Mouse (Mus musculus): ENCODE data around the gene Polr3b. TPM values are rescaled to one million over a fixed set of nuclear protein-coding genes. Genes with fewer than 3 reads are reported as not detected.

The Polr3b gene
- polyA plus RNA-seq, 1 experiment from 2014 or later, result 17.2 TPM

DNA sequence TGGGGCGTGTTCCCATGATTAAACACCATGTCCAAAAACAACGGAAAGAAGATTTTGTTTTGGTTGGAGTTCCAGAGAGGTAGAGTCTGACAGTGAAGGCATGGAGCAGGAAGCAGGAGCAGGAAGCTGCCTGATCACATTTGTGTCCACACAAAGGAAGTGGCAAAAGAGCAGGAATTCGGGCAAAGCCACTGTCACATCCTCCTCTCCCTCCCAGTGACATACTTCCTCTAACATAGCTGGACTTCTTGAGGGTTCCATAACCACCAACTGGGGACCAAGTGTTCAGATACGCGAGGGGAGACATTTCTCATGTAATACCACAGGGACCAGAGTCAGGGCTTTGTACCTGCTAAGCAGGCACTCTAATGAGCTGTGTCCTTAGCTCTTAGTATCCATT lies 25.2 kb downstream of the Polr3b start:
- no peaks in the 10 kb centered on the region for H3K27me3 ChIP-seq
- no peak overlapping the region for H3K9ac ChIP-seq (replicated peaks)
- no peaks in the 10 kb centered on the region for H3K9me3 ChIP-seq
- H3K27ac ChIP-seq, result 0 out of 2 replicates have a peak overlapping the region, but pooled peaks have one; percentile 30
- H3K4me1 ChIP-seq (replicated peaks), result peaks cover 9% of the 10 kb centered on the region
- WGBS, result 97% methylated on average over 5 of the region's 5 CpGs
- ATAC-seq, result no peak
- H3K4me2 ChIP-seq (replicated peaks), result no peak overlapping the region
- H3K4me3 ChIP-seq (replicated peaks), result no peak overlapping the region
- H3K36me3 ChIP-seq, result peaks cover 32% of the 10 kb centered on the region

DNA sequence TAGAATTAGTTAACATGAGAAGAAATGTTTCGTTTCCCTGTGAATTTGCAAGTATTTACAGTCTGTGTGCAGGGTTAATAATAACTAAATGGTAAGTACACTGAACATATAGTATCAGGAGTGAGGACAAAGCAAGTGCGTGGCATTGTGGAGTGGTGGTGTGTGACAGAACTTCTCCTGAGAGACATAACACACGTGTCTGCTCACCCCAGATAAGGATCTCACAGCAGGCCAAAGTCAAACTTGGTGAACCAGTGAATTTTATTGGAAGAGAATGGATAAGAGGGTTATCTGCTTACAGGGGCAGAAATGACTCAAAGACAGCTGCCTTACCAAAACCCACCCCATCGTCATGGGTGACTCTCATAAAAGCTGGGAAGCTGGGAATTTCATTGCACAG lies 26.8 kb downstream of the Polr3b start:
- no peak overlapping the region for H3K9ac ChIP-seq (replicated peaks)
- no peaks in the 10 kb centered on the region for H3K27me3 ChIP-seq
- H3K9me3 ChIP-seq, result no peaks in the 10 kb centered on the region
- H3K4me1 ChIP-seq (replicated peaks), result peaks cover 6% of the 10 kb centered on the region
- H3K4me2 ChIP-seq (replicated peaks), result no peak overlapping the region
- peaks cover 43% of the 10 kb centered on the region for H3K36me3 ChIP-seq
- ATAC-seq, result no peak
- no peak overlapping the region for H3K4me3 ChIP-seq (replicated peaks)
- H3K27ac ChIP-seq, result no peak overlapping the region
- WGBS, result 81% methylated on average over 4 of the region's 4 CpGs

DNA sequence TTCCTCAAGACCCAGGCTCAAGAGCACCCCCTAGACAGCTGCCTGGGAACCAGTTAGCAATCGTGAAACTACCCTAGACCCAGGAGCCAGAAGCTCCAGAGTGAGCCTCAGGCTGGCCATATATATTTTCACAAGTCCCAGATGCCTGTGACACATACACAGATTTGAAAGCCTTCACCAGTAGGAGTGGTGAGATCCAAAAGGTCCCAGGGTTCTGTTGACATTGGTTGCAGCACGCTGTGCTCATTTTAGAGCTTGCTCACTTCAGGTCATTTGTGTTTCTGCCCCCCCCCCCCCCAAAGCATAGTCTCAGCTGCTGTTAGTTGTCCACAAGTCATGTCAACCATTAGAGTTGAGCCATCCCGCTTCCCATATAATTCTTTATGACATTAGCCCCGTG lies 31.9 kb downstream of the Polr3b start:
- peaks cover 20% of the 10 kb centered on the region for H3K36me3 ChIP-seq
- no peaks in the 10 kb centered on the region for H3K27me3 ChIP-seq
- no peak overlapping the region for H3K4me3 ChIP-seq (replicated peaks)
- H3K4me2 ChIP-seq (replicated peaks), result no peak overlapping the region
- peaks cover 20% of the 10 kb centered on the region for H3K4me1 ChIP-seq (replicated peaks)
- no peak for ATAC-seq
- H3K27ac ChIP-seq, result no peak overlapping the region
- no peak overlapping the region for H3K9ac ChIP-seq (replicated peaks)
- no peaks in the 10 kb centered on the region for H3K9me3 ChIP-seq
- WGBS, result 75% methylated on average over 4 of the region's 4 CpGs

DNA sequence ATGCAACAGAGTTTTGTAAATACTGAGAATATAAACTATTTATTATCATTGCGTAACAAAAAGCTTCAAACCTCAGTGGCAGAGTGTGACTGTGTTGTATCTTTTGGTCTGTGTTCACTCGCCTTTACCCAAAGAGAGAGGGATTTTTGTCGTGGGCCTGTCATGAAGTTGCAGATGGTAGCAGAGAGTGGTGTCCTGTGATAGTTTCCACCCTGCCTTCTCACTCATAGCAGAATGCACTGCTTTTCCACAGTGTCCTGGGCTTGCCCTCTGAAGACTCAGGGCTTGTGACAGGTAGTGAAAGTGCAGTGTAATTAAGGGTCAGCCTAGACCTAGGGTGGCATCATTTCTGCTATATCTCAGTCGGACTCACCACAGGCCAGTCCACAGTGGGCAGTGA lies 32.6 kb downstream of the Polr3b start:
- no peak overlapping the region for H3K9ac ChIP-seq (replicated peaks)
- ATAC-seq, result no peak
- WGBS, result 92% methylated on average over 4 of the region's 4 CpGs
- no peak overlapping the region for H3K4me3 ChIP-seq (replicated peaks)
- H3K4me1 ChIP-seq (replicated peaks), result peaks cover 25% of the 10 kb centered on the region
- H3K36me3 ChIP-seq, result peaks cover 16% of the 10 kb centered on the region
- no peak overlapping the region for H3K27ac ChIP-seq
- no peaks in the 10 kb centered on the region for H3K27me3 ChIP-seq
- H3K9me3 ChIP-seq, result no peaks in the 10 kb centered on the region
- no peak overlapping the region for H3K4me2 ChIP-seq (replicated peaks)

DNA sequence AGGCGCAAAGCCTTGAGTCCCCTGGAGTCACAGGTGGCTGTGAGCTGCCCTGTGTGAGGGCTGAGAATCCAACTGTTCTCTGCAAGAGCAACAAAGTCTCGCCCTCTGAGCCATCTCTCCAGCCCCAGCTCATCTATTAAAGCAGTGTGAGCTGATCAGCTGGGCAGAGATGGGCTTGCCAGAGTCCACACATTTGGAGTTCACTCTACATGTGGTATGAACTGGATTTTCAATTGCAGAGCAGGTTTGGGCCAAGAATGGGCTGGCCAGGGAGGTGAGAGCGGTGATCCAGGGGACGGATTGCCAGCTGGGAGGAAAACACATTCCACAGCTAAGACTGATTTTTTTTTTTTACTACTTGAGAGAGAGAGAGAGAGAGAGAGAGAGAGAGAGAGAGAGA lies 34.5 kb downstream of the Polr3b start:
- H3K36me3 ChIP-seq, result peaks cover 21% of the 10 kb centered on the region
- peaks cover 25% of the 10 kb centered on the region for H3K4me1 ChIP-seq (replicated peaks)
- no peak overlapping the region for H3K9ac ChIP-seq (replicated peaks)
- no peak overlapping the region for H3K4me3 ChIP-seq (replicated peaks)
- 84% methylated on average over 4 of the region's 4 CpGs for WGBS
- no peak overlapping the region for H3K27ac ChIP-seq
- no peaks in the 10 kb centered on the region for H3K9me3 ChIP-seq
- no peak overlapping the region for H3K4me2 ChIP-seq (replicated peaks)
- no peak for ATAC-seq
- no peaks in the 10 kb centered on the region for H3K27me3 ChIP-seq

- no peak overlapping the region for H3K4me2 ChIP-seq (replicated peaks)
- peak; percentile 58 for ATAC-seq
- H3K27ac ChIP-seq, result peak overlapping the region; percentile 62
Measured at GRCm38 (mm10) chr10:84657437-84658087, 35.5 kb downstream of the Polr3b start.

DNA sequence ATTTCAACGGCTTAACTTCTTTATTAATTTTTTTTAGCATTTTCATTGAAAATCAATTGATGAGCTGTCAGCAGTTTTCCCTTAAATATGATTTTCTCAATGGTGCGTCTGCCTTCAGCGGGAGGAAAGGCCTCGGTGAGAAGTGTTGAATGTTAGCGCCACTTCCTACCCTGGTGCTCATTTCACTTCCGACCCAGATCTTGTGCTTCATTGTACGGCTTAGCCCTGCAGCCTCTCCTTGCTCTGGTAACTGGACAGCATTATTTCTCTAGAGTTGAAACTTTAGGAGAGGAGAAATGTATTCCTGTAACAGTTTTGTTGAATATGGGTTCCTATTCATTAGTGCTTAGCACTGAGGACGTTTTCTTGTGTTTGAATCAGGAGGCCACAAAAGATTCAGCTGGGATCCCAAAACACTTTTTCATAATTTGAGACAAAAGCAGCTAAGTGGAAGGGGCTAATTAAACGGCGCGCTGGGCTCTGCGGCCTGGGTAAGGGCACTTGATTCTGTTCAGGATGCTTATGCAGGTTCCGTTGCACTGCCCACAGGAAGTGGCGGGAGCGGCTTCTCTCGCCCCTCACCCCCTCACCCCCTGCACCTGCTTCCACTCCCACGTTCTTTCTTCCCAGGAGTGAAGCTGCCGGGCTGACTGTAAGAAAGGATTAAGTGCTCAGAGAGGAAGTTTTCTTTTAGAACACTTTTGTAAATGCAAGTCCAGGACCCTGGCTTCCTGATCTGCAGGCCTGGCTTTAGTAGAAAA lies 36.2 kb downstream of the Polr3b start:
- H3K9ac ChIP-seq (replicated peaks), result 0 out of 2 replicates have a peak overlapping the region, but pooled peaks have one; percentile 12
- 0 out of 2 replicates have a peak, but pooled peaks have one; percentile 48 for ATAC-seq
- no peaks in the 10 kb centered on the region for H3K27me3 ChIP-seq
- H3K4me2 ChIP-seq (replicated peaks), result no peak overlapping the region
- no peak overlapping the region for H3K4me3 ChIP-seq (replicated peaks)
- H3K9me3 ChIP-seq, result no peaks in the 10 kb centered on the region
- peaks cover 25% of the 10 kb centered on the region for H3K4me1 ChIP-seq (replicated peaks)
- peaks cover 13% of the 10 kb centered on the region for H3K36me3 ChIP-seq
- peak overlapping the region; percentile 62; the same call in 1 of the 2 replicates for H3K27ac ChIP-seq
- 16% methylated on average over 18 of the region's 18 CpGs for WGBS

More at GRCm38 (mm10) chr10:84657437-84658087, 35.5 kb downstream of the Polr3b start:
- WGBS, result 17% methylated on average over 6 of the region's 6 CpGs
- H3K9ac ChIP-seq (replicated peaks), result no peak overlapping the region
- H3K36me3 ChIP-seq, result peaks cover 20% of the 10 kb centered on the region
- no peaks in the 10 kb centered on the region for H3K27me3 ChIP-seq
- H3K4me1 ChIP-seq (replicated peaks), result peaks cover 25% of the 10 kb centered on the region
- no peak overlapping the region for H3K4me3 ChIP-seq (replicated peaks)
- no peaks in the 10 kb centered on the region for H3K9me3 ChIP-seq

GRCm38 (mm10) chr10:84659281-84659680 lies 37.2 kb downstream of the Polr3b start:
- Histone ChIP-seq H3K4me2 (replicated peaks) (no peak overlapping the region), H3K4me3 (replicated peaks) (no peak overlapping the region), H3K27ac (no peak overlapping the region), H3K36me3 (peaks cover 10% of the 10 kb centered on the region), H3K4me1 (replicated peaks) (peaks cover 25% of the 10 kb centered on the region), H3K9me3 (no peaks in the 10 kb centered on the region), H3K9ac (replicated peaks) (no peak overlapping the region), H3K27me3 (no peaks in the 10 kb centered on the region)
- 85% methylated on average over 3 of the region's 3 CpGs for WGBS
- no peak for ATAC-seq

- Histone ChIP-seq H3K4me3 (replicated peaks) (no peak overlapping the region), H3K36me3 (peaks cover 12% of the 10 kb centered on the region)
Measured at GRCm38 (mm10) chr10:84662138-84662537, 40.0 kb downstream of the Polr3b start.

GRCm38 (mm10) chr10:84665713-84666260 lies 43.7 kb downstream of the Polr3b start:
- no peak overlapping the region for H3K4me3 ChIP-seq (replicated peaks)
- no peaks in the 10 kb centered on the region for H3K9me3 ChIP-seq
- H3K4me1 ChIP-seq (replicated peaks), result peaks cover 3% of the 10 kb centered on the region; the same call in 1 of the 2 replicates
- H3K36me3 ChIP-seq, result peaks cover 37% of the 10 kb centered on the region
- no peak for ATAC-seq
- WGBS, result 20% methylated on average over 3 of the region's 3 CpGs
- H3K27me3 ChIP-seq, result no peaks in the 10 kb centered on the region
- H3K9ac ChIP-seq (replicated peaks), result no peak overlapping the region
- no peak overlapping the region for H3K4me2 ChIP-seq (replicated peaks)
- H3K27ac ChIP-seq, result no peak overlapping the region

More at GRCm38 (mm10) chr10:84662138-84662537, 40.0 kb downstream of the Polr3b start:
- Histone ChIP-seq H3K9ac (replicated peaks) (no peak overlapping the region), H3K4me1 (replicated peaks) (peaks cover 24% of the 10 kb centered on the region), H3K27me3 (no peaks in the 10 kb centered on the region), H3K27ac (no peak overlapping the region), H3K9me3 (no peaks in the 10 kb centered on the region), H3K4me2 (replicated peaks) (no peak overlapping the region)
- 95% methylated on average over 6 of the region's 6 CpGs for WGBS
- no peak for ATAC-seq

DNA sequence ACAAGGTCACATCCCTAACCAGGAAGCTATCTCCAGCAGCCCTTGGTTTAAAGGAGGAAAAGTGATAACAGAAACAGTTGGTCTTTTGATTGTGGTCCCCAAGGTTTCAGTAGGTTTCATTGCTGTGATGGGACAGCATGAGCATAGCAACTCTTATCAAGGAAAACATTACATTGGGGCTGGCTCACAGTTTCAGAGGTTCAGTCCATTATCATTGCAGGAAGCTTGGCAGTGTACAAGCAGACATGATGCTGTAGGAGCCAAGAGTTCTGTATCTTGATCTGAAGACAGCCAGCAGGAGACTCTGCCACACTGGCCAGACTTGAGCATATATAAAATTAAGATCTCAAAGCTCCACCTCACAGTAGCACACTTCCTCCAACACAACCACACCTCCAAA lies 53.6 kb downstream of the Polr3b start:
- Histone ChIP-seq H3K36me3 (peaks cover 66% of the 10 kb centered on the region), H3K27ac (no peak overlapping the region), H3K4me2 (replicated peaks) (no peak overlapping the region), H3K4me1 (replicated peaks) (no peaks in the 10 kb centered on the region), H3K9ac (replicated peaks) (no peak overlapping the region), H3K4me3 (replicated peaks) (no peak overlapping the region), H3K27me3 (no peaks in the 10 kb centered on the region), H3K9me3 (no peaks in the 10 kb centered on the region)
- no peak for ATAC-seq

GRCm38 (mm10) chr10:84676511-84676910 lies 54.4 kb downstream of the Polr3b start:
- WGBS, result 84% methylated on average over 8 of the region's 8 CpGs
- H3K4me1 ChIP-seq (replicated peaks), result no peaks in the 10 kb centered on the region
- no peak overlapping the region for H3K27ac ChIP-seq
- no peak overlapping the region for H3K9ac ChIP-seq (replicated peaks)
- H3K4me3 ChIP-seq (replicated peaks), result no peak overlapping the region
- no peak overlapping the region for H3K4me2 ChIP-seq (replicated peaks)
- peaks cover 66% of the 10 kb centered on the region for H3K36me3 ChIP-seq
- ATAC-seq, result no peak
- no peaks in the 10 kb centered on the region for H3K9me3 ChIP-seq
- H3K27me3 ChIP-seq, result no peaks in the 10 kb centered on the region

Measured in midbrain, embryonic 13.5 days (tissue).